Mouse (Mus musculus): ENCODE results near the gene Maml2. TPM values are rescaled to one million over a fixed set of nuclear protein-coding genes. Genes with fewer than 3 reads are reported as not detected.

Gene Maml2
- total RNA-seq, 1 experiment from 2014 or later, result 5.0 TPM

DNA sequence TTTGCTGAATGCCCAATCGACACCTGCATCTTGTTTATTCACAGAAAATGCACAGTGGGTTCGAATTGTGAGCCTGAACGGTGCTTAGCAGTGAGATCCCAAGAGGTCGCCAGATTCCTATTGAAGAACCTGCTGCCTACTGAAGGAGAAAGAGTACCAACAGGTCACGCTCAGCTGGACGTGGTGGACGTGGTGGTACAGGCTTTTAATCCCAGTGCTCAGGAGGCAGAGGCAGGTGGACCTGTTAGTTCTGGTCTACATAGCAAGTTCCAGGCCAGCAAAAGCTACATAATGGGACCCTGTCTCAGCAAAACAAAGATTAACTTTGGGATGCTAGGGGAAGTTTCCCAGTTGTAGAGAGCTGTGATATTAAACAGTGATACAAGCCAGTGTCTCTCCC lies 170.0 kb downstream of the Maml2 start:
- ATAC-seq (replicated peaks in 1 of 2; ENCODE audit: insufficient read depth in 1 of 2, low FRiP score in 2 of 2, low TSS enrichment in 1 of 2, low read depth in 1 of 2, poor library complexity in 2 of 2, severe bottlenecking in 2 of 2), result no peak

DNA sequence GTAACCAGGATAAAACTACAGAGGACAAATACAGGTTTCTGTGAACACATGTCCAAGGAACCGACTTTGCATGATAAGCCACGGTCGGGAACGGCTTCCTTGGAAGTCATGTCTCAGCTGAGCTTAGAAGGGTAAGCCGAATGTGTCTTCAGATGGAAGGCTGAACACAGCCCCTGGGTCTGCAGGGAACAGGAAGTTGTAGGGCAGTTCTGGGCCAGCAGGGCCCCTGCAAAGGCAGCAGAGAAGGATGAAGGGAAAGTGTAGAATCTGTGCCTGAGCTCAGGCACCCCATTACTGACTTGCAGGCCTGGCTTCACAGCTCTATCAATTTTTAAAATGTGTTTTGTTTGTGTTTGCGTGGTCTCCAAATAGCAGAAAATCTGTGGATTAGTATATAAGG lies 171.0 kb downstream of the Maml2 start:
- peak; percentile 54 to 58; a peak in 2 of 4 replicates for ATAC-seq (replicated peaks in 1 of 2; ENCODE audit: insufficient read depth in 1 of 2, low FRiP score in 2 of 2, low TSS enrichment in 1 of 2, low read depth in 1 of 2, poor library complexity in 2 of 2, severe bottlenecking in 2 of 2)

DNA sequence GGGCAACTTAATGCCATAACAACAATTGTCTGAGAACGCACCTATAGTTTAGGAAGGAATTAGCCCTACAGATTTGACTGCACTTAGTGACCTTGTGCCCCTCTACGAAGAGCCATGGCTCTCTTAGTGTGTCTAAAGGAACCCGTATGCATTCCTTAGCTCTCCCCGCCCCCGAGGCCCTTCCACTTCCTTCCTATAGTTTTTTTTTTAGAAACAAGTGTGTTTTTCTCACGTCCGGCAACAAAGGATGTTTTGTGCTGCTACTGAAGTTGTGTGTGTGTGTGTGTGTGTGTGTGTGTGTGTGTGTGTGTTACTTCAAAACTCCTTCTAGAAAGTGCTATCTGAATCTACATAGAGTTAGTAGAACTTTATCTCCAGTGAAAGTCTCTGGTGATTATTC lies 172.3 kb downstream of the Maml2 start:
- ATAC-seq (replicated peaks in 1 of 2; ENCODE audit: insufficient read depth in 1 of 2, low FRiP score in 2 of 2, low TSS enrichment in 1 of 2, low read depth in 1 of 2, poor library complexity in 2 of 2, severe bottlenecking in 2 of 2), result 0 out of 4 replicates have a peak, but pooled peaks of 1 of the 2 experiments have one; percentile 23

DNA sequence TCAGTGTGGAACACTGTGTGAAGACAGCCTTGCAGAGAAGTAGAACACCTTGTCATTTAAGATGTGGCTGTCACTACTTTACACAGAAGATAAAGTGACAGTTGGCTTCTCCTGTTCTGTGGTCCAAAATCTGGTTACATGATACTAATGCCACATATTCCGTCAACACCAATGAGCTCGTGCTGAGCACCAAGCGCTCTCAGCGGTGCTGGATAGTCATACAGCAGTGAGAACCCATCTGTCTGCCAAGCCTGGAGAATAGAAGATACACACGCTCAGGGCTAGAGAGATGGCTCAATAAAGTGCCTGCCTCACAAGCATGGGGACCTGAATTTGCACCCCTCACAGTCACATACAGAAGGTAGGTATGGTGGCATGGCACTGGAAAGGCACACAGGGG lies 177.2 kb downstream of the Maml2 start:
- no peak for ATAC-seq (replicated peaks in 1 of 2; ENCODE audit: insufficient read depth in 1 of 2, low FRiP score in 2 of 2, low TSS enrichment in 1 of 2, low read depth in 1 of 2, poor library complexity in 2 of 2, severe bottlenecking in 2 of 2)

DNA sequence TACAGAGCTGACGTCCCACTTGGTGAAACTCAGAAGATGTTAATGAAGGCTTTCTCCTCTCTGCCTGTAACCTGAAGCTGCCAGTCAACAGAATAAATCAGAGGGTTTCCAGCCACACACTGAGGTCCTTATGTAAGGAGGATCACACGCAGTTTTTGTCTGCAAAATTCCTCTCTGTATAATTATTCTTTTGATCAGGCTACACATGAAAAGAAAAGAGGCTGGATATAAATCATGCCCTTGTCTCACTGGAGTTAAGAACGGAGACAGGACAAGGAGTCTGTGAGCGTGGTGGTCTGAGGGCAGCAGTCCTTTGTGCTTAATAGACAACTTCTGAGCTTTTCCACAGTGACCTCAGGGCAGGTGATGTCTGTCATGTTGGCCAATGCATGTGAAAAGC lies 181.5 kb downstream of the Maml2 start:
- ATAC-seq (replicated peaks in 1 of 2; ENCODE audit: insufficient read depth in 1 of 2, low FRiP score in 2 of 2, low TSS enrichment in 1 of 2, low read depth in 1 of 2, poor library complexity in 2 of 2, severe bottlenecking in 2 of 2), result no peak

DNA sequence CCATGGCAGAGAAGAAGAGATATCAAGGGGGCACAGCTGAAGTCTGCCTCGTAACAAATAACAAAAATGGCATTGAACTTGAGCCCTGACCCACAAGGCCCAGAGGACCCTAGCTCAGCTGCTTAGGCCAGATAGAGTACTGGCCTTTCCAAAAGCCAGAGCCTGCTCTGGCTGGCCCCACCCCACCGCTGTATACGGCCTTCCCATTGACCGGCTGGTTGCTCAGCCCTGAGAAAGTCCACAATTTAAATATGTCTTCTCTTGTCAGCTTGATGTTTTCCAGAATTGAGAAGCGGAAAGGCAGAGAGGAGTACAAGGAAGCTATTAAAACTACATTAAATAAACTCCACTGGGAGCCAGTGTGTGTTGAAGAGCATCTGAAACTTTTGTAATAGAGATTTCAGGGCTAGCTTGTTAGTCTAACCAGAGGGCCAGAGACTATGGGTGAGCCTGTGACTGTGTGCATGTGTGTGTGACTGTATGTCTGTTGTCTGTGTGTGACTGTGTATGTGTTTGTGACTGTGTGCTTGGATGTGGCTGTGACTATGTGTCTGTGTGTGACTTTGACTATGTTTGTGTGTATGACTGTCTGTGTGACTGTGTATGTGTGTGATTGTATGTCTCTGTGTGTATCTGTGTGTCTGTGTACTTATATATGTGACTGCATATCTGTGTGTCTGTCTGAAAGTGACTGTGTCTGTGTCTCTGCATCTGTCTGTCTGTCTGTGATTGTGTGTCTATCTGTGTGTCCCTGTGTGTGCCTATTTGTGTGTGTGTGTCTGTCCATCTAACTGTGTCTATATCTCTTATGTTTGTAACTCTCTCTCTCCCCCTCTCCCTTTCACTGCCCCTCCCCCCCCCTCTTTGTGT lies 185.7 kb downstream of the Maml2 start:
- ATAC-seq (replicated peaks in 1 of 2; ENCODE audit: insufficient read depth in 1 of 2, low FRiP score in 2 of 2, low TSS enrichment in 1 of 2, low read depth in 1 of 2, poor library complexity in 2 of 2, severe bottlenecking in 2 of 2), result no peak

DNA sequence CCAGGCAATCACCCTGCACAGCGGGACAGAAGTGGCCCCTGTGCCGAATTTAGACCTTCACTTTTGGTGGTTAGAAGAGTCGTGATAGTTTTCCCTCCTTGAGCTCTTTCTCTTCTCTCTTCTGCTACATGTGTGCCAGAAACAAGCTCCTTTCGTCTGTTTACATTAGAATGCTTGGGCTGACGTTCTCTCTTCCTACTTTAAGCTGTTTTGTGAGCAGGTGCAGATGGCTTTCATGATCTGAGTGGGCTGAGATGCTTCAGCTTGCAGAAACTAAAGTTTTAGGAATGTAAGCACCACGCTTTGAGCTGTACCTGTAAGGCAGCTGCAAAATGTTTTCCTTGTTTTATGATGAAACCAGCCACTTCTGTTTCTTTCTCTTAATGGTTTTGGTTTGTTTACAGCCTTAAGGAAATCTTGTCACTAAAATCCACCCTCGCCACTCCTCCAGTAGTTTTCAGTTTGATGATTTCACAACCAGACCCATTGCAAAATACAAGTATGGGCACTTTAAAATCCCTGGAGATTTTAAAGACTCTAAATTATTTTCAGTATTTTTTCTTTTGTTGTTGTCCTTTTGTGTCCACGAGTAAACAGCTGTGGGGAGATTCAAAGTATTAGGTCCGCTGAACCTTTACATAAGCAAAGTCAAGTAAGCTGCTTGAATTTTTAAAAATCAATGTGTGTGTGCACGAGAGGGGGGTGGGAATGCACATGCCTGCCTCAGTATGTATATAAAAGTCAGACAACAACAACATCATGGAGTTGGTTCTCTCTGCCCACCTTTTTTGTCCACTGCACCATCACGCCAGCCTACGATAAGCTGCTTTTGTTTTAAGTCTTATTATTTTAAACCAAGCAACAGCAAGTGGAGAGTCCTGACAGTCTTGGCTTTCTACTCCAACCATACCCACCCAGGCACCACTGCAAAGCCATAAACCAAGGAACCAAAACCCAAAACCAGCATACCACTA lies 186.8 kb downstream of the Maml2 start:
- no peak; a peak in 1 of 4 replicates for ATAC-seq (replicated peaks in 1 of 2; ENCODE audit: insufficient read depth in 1 of 2, low FRiP score in 2 of 2, low TSS enrichment in 1 of 2, low read depth in 1 of 2, poor library complexity in 2 of 2, severe bottlenecking in 2 of 2)

DNA sequence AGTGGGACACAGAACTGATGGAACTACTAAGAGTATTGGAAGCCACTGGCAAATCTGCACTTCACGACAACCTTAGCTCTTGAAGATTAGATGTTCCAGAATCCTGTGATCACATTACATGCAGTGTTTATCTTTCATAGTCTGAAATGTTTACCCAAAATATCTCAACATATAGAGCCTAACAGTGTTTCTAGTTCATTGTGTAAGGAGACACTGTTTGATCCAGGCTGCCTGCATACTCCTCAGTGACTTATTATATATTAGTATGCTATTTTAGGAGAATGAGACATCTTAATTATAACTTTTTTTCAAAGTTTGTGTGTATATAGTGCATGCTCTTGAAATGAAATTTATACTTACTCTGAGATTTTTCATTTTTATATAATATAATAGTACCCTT lies 188.2 kb downstream of the Maml2 start:
- ATAC-seq (replicated peaks in 1 of 2; ENCODE audit: insufficient read depth in 1 of 2, low FRiP score in 2 of 2, low TSS enrichment in 1 of 2, low read depth in 1 of 2, poor library complexity in 2 of 2, severe bottlenecking in 2 of 2), result no peak

DNA sequence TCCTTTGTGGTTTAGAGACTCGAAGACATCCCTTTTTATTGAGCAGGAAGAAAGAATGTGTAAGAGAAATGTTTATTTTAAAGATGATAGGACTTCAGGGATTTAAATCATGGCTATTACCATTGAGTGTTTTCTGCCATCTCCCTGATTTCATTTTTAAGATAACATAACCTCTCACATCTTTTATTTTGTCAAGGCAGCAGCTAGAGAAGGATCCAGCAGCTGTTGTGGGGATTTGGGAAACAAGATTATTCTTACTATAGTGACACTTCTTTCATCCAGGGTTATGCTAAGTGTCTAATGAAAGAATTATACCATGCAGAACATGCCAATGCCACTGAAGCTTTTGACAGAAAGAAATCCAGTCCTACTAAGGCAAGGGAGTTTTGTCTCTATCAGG lies 193.3 kb downstream of the Maml2 start:
- ATAC-seq (replicated peaks in 1 of 2; ENCODE audit: insufficient read depth in 1 of 2, low FRiP score in 2 of 2, low TSS enrichment in 1 of 2, low read depth in 1 of 2, poor library complexity in 2 of 2, severe bottlenecking in 2 of 2), result no peak

DNA sequence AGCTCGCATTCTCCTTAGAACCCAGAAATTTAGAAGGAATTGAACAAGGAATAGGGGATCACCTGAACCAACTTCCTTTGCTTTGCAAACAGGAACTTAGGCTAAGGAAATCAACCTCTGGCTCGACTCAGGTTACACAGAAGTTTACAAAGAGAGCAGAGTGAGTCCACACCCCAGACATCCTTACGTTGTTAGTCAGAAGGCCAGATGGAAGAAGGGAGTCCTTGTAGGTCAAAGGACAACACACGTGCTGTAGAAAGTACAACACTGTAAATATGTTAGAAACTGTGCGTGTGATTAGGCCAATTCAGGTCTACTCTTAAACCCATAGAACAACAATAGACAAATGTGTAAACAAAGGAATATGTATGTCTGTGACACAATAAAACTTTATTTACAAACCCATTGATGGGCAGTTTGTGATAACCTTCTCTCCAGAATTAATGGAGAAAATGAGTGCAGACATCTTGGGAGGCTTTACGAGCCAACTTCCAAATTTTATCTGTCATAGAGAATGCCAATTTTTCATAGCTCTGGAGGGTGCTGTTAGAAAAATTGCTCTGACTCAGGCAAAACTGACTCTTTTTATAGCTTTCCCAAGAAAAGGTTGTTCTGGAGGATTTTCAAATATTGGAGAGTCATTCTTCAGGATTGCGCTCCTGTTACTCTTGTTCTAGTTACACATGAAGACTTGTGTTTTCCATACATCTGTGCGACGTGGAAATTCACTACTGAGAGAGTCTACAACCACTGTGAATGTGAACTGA lies 194.3 kb downstream of the Maml2 start:
- no peak for ATAC-seq (replicated peaks in 1 of 2; ENCODE audit: insufficient read depth in 1 of 2, low FRiP score in 2 of 2, low TSS enrichment in 1 of 2, low read depth in 1 of 2, poor library complexity in 2 of 2, severe bottlenecking in 2 of 2)

DNA sequence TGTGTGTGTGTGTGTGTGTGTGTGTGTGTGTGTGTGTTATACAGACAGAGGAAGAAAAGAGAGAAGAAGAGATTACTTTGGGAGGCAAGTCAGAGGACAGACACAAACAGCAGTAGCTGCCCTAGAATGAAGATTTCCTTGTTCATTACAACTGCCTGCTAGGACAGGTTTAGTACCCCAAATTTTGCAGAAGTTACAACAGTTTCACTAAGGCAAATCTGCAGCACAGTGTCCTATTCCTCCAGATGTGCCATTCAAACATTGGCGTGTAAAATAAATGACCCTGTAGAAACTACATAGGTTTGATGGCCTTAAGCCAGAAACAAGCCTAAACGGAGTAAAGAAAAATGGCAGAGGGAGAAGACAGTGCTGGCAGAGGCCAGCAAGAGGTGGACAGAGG lies 195.1 kb downstream of the Maml2 start:
- no peak for ATAC-seq (replicated peaks in 1 of 2; ENCODE audit: insufficient read depth in 1 of 2, low FRiP score in 2 of 2, low TSS enrichment in 1 of 2, low read depth in 1 of 2, poor library complexity in 2 of 2, severe bottlenecking in 2 of 2)

DNA sequence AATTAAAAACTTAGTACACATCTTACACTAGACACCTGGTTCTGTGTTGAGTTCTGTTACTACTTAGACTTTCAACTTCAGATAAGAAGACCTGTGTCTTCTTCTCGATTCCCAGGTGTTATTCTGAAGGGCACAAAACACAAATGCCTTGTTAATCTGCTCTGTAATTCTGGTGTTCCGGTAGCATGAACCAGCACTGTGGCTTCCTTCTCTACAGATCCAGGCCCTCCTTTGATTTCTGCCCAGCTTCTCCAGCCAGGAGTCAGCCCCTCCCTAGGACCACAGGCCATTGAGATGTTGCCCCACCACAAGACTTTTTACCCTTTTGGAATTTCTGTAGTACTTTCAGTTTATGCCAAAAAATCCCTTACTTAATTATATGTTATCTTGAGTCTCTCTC lies 196.0 kb downstream of the Maml2 start:
- no peak for ATAC-seq (replicated peaks in 1 of 2; ENCODE audit: insufficient read depth in 1 of 2, low FRiP score in 2 of 2, low TSS enrichment in 1 of 2, low read depth in 1 of 2, poor library complexity in 2 of 2, severe bottlenecking in 2 of 2)

DNA sequence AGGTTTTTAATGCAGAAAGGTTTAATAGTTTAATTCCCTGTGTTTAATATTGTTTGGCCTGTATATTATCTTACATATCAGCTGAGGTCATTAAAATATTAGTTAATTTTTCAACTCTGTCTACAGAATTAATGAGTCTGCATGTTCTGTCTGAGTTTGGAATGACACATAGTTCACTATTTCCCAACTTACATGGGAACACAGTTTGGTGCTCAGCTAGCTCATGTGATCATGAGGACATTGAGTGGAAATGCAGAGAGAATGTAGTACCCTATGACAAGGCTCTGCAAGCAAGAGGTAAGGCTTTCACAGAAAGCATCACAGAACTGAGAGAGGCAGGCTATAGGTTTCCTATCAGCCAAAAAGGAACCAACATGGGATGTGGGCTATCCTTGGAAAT lies 197.8 kb downstream of the Maml2 start:
- ATAC-seq (replicated peaks in 1 of 2; ENCODE audit: insufficient read depth in 1 of 2, low FRiP score in 2 of 2, low TSS enrichment in 1 of 2, low read depth in 1 of 2, poor library complexity in 2 of 2, severe bottlenecking in 2 of 2), result no peak

DNA sequence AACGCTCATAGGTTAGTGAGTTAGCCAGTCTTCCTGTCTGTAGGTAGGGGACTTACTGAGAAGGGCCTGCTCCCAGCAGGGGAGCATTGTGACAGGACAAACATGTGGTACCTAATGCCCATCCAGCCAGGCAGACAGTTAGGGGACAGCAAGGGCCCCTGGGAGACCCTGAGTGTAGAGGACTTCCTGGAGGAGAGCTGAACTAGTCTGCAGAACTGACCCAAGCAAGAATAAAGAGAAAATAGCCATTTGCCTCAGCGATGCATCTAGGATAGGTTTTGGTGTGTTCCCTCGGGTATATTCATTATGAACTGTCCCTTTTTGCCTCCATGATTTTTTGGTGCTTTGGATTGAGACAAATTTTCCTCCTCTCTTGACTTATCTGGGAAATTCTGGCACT lies 199.3 kb downstream of the Maml2 start:
- no peak for ATAC-seq (replicated peaks in 1 of 2; ENCODE audit: insufficient read depth in 1 of 2, low FRiP score in 2 of 2, low TSS enrichment in 1 of 2, low read depth in 1 of 2, poor library complexity in 2 of 2, severe bottlenecking in 2 of 2)

DNA sequence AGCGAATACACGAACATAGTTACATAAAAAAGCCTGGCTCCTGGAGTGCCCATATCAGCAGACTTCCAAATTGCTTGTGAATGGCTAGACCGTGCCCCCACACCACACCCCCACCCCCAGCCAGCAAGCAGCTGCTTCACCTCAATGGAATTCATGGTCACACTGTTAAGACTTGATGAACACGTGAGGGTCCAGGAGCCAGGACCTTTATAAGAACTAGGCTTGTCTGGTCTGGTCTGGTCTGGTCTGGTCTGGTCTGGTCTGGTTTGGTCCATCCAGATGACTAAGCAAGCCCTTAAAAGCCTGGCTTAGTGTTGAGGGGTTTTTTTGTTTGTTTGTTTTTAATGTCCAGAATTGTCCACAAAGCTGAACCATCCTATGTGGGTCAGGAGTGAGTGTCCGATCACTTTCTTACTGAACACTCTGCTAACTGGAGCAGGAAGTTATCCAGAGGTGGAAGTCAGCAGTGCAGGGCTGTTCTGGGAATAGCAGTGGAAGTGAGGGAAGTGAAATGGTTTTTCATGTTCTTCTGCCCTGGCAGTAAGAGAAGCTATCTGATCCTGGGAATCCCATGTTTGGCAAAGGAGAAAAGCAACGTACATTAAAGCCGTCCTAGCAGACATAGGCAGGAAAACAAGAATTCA lies 200.1 kb downstream of the Maml2 start:
- no peak for ATAC-seq (replicated peaks in 1 of 2; ENCODE audit: insufficient read depth in 1 of 2, low FRiP score in 2 of 2, low TSS enrichment in 1 of 2, low read depth in 1 of 2, poor library complexity in 2 of 2, severe bottlenecking in 2 of 2)

DNA sequence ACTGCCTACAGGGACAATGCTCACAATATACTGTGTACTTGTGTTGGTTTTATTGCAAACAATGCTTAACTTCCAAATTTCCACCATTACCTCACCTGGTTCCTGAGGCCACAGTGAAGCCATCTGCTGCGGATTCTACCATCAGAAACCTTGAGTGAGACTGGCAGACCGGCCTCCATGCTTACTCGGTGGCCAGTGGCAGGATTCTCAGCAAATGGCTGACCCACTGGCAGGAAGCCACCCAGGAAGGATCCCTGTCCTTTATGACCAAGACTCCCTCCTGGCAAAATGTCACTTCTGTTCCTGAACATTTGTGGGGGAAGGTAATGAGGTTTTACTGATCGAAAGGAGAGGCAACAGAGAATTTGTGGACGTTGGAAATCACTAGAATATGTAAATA lies 202.3 kb downstream of the Maml2 start:
- no peak for ATAC-seq (replicated peaks in 1 of 2; ENCODE audit: insufficient read depth in 1 of 2, low FRiP score in 2 of 2, low TSS enrichment in 1 of 2, low read depth in 1 of 2, poor library complexity in 2 of 2, severe bottlenecking in 2 of 2)

DNA sequence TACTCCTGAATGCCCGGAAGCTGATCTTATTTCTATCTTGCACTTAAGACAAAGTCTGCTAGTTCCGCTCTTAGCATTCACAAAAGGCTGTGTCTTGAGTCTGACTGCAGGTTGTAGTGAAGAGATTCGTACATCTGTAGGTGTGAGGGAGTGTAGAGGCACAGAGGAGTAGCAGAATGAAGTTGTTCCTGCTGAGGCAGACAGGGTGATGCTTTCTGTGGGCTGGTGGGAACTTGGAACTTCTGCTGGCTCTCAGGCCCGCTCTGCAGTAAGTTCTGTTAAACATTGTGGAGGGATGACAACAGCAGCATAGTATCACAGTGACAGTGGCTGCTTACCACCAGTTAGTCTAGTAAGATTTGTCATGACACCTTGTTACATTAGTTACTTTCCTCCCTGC lies 207.3 kb downstream of the Maml2 start:
- no peak for ATAC-seq (replicated peaks in 1 of 2; ENCODE audit: insufficient read depth in 1 of 2, low FRiP score in 2 of 2, low TSS enrichment in 1 of 2, low read depth in 1 of 2, poor library complexity in 2 of 2, severe bottlenecking in 2 of 2)

Measured in hematopoietic stem cell, adult 5-6 weeks (primary cell).